Mouse (Mus musculus) CH12.LX (cell line): ENCODE data around the gene Eif4e1b. TPM values are rescaled to one million over a fixed set of nuclear protein-coding genes. Genes with fewer than 3 reads are reported as not detected.
A peak's percentile ranks its signal among the peaks of the same experiment; 100 is the strongest.

Source experiments
- DNase-seq: peaks from one replicate; pipeline ENCODE4 v3.0.0-alpha.2; 2013; ENCODE audit errors: extremely low read depth
- H3K27ac ChIP-seq: 2 replicates; pipeline ENCODE4 v1.5.1; 2012; ENCODE audit warnings: low read depth, mild to moderate bottlenecking, control low read depth, moderate library complexity; ENCODE audit not compliant: insufficient read depth
- H3K27me3 ChIP-seq: replicated peaks from 2 replicates; pipeline ENCODE3; 2012; ENCODE audit warnings: inconsistent platforms
- H3K36me3 ChIP-seq, 2 experiments: replicated peaks in 1 of 2; 2 replicates each; pipeline versions ENCODE3 to v1.6.1; 2012; ENCODE audit warnings: inconsistent platforms in 1 of 2, low read length in 1 of 2, mild to moderate bottlenecking in 1 of 2, mixed read lengths in 1 of 2, moderate library complexity in 1 of 2; ENCODE audit not compliant: control insufficient read depth in 1 of 2, insufficient read depth in 1 of 2
- H3K4me1 ChIP-seq, 2 experiments: 2 replicates each; pipeline ENCODE4 v1.6.1; 2012; ENCODE audit warnings: inconsistent platforms in 1 of 2, moderate library complexity in 1 of 2; ENCODE audit not compliant: insufficient read depth in 2 of 2, control insufficient read depth in 1 of 2
- H3K4me2 ChIP-seq: 2 replicates; pipeline ENCODE4 v1.6.1; 2012; ENCODE audit warnings: low read depth, mild to moderate bottlenecking, control low read depth; ENCODE audit not compliant: poor library complexity, insufficient read depth, severe bottlenecking
- H3K4me3 ChIP-seq, 3 experiments: fragments of 150-350 bp in 1 of 3; sonication (generic) in 1 of 3; replicated peaks in 1 of 3; 2 replicates each; pipeline versions ENCODE3 to v1.5.1; 2011 to 2012; ENCODE audit warnings: low read depth in 2 of 3, low read length in 2 of 3, mild to moderate bottlenecking in 2 of 3, moderate library complexity in 2 of 3, control low read depth in 1 of 3, improper control_type of control experiment in 1 of 3, inconsistent platforms in 1 of 3, mixed read lengths in 1 of 3; ENCODE audit not compliant: poor library complexity in 1 of 3
- H3K79me2 ChIP-seq: replicated peaks from 2 replicates; pipeline ENCODE4 v1.6.1; 2012; ENCODE audit warnings: mild to moderate bottlenecking, moderate library complexity; ENCODE audit not compliant: control insufficient read depth, poor library complexity, insufficient read depth, severe bottlenecking; ENCODE audit errors: extremely low read depth
- H3K9ac ChIP-seq: 2 replicates; pipeline ENCODE4 v1.6.1; 2012; ENCODE audit warnings: low read depth, mild to moderate bottlenecking, control low read depth, moderate library complexity; ENCODE audit not compliant: insufficient read depth
- H3K9me3 ChIP-seq: replicated peaks from 2 replicates; pipeline ENCODE3; 2012; ENCODE audit warnings: low read length, inconsistent platforms, mixed read lengths
- BHLHE40 ChIP-seq: IDR thresholded peaks from 2 replicates; pipeline ENCODE4 v1.6.1; 2011; ENCODE audit warnings: mild to moderate bottlenecking, low read depth, low read length, improper control_type of control experiment
- CHD1 ChIP-seq: IDR thresholded peaks from 2 replicates; pipeline ENCODE4 v1.6.1; 2012; ENCODE audit warnings: low read depth, low read length, improper control_type of control experiment, inconsistent platforms
- CTCF ChIP-seq, 2 experiments: IDR thresholded peaks in 1 of 2; conservative IDR thresholded peaks in 1 of 2; 2 replicates each; pipeline ENCODE4 v1.5.1; 2011 to 2012; ENCODE audit warnings: low read depth in 2 of 2, low read length in 2 of 2, improper control_type of control experiment in 1 of 2, inconsistent platforms in 1 of 2, mild to moderate bottlenecking in 1 of 2, moderate library complexity in 1 of 2
- E2F4 ChIP-seq: IDR thresholded peaks from 2 replicates; pipeline ENCODE4 v1.6.1; 2011; ENCODE audit warnings: low read depth, low read length, improper control_type of control experiment; ENCODE audit not compliant: insufficient replicate concordance
- EP300 ChIP-seq: IDR thresholded peaks from 2 replicates; pipeline ENCODE4 v1.6.1; 2011; ENCODE audit warnings: low read length, improper control_type of control experiment
- GABPA ChIP-seq: IDR thresholded peaks from 2 replicates; pipeline ENCODE4 v1.6.1; 2012; ENCODE audit warnings: low read depth, low read length, improper control_type of control experiment, inconsistent platforms; ENCODE audit not compliant: insufficient replicate concordance
- IRF4 ChIP-seq: IDR thresholded peaks from 2 replicates; pipeline ENCODE4 v1.6.1; 2014; ENCODE audit warnings: low read depth, mild to moderate bottlenecking, inconsistent platforms, low read length, improper control_type of control experiment
- JUN ChIP-seq: IDR thresholded peaks from 2 replicates; pipeline ENCODE4 v1.6.1; 2011; ENCODE audit warnings: low read depth, mild to moderate bottlenecking, low read length, improper control_type of control experiment, moderate library complexity; ENCODE audit not compliant: insufficient read depth
- KAT2A ChIP-seq: IDR thresholded peaks from 2 replicates; pipeline ENCODE4 v1.6.1; 2012; ENCODE audit warnings: low read length, improper control_type of control experiment, inconsistent platforms; ENCODE audit not compliant: insufficient replicate concordance
- MAFK ChIP-seq: IDR thresholded peaks from 2 replicates; pipeline ENCODE4 v1.6.1; 2011; ENCODE audit warnings: low read length, improper control_type of control experiment; ENCODE audit not compliant: insufficient replicate concordance
- MXI1 ChIP-seq: IDR thresholded peaks from 2 replicates; pipeline ENCODE4 v1.6.1; 2011; ENCODE audit warnings: mild to moderate bottlenecking, low read depth, low read length, improper control_type of control experiment
- MYC ChIP-seq: IDR thresholded peaks from 2 replicates; pipeline ENCODE4 v1.6.1; 2011; ENCODE audit warnings: low read depth, mild to moderate bottlenecking, improper control_type of control experiment, low read length
- NRF1 ChIP-seq: IDR thresholded peaks from 2 replicates; pipeline ENCODE4 v1.6.1; 2014; ENCODE audit warnings: low read depth, mild to moderate bottlenecking, inconsistent platforms, low read length, improper control_type of control experiment, moderate library complexity
- POLR2A ChIP-seq: IDR thresholded peaks from 2 replicates; pipeline ENCODE4 v1.6.1; 2011; ENCODE audit warnings: low read depth, mild to moderate bottlenecking, improper control_type of control experiment, low read length
- POLR2AphosphoS2 ChIP-seq: IDR thresholded peaks from 2 replicates; pipeline ENCODE4 v1.6.1; 2011; ENCODE audit warnings: low read depth, low read length, improper control_type of control experiment
- RAD21 ChIP-seq: IDR thresholded peaks from 2 replicates; pipeline ENCODE4 v1.6.1; 2011; ENCODE audit warnings: low read depth, mild to moderate bottlenecking, low read length, improper control_type of control experiment, moderate library complexity
- SIN3A ChIP-seq: IDR thresholded peaks from 2 replicates; pipeline ENCODE4 v1.6.1; 2012; ENCODE audit warnings: low read length, improper control_type of control experiment, inconsistent platforms
- TCF12 ChIP-seq: IDR thresholded peaks from 2 replicates; pipeline ENCODE4 v1.6.1; 2014; ENCODE audit warnings: low read depth, mild to moderate bottlenecking, inconsistent platforms, low read length, improper control_type of control experiment
- UBTF ChIP-seq: IDR thresholded peaks from 2 replicates; pipeline ENCODE4 v1.6.1; 2012; ENCODE audit warnings: low read depth, mild to moderate bottlenecking, inconsistent platforms, low read length, improper control_type of control experiment, moderate library complexity
- dilution Hi-C: fragments of 300-500 bp; cut with MboI; formaldehyde crosslinking; loops from 2 replicates; pipeline ENCODE4 v1.14.3; 2020; ENCODE audit warnings: low sequenced_read_pairs; ENCODE audit not compliant: extremely low pct_unique_long_range_greater_than_20kb, extremely low pct_ligation_motif_present
- in situ Hi-C: fragments of 300-500 bp; cut with MboI; formaldehyde crosslinking; loops from 3 replicates; pipeline ENCODE4 v1.14.3; 2019; ENCODE audit warnings: low sequenced_read_pairs, low pct_ligation_motif_present, low pct_unique_long_range_greater_than_20kb, mixed read lengths
- polyA plus RNA-seq: library from polyadenylated mRNA; unstranded; fragments of >175 nt; gene quantifications from 2 replicates; pipeline ENCODE4 v1.2.1, GENCODE M21; 2012; ENCODE audit warnings: low read depth; ENCODE audit not compliant: insufficient read length
- total RNA-seq, 2 experiments: library from RNA; depleted of rRNA; stranded (reverse); fragments of 300-350 nt in 1 of 2; fragments of >200 nt in 1 of 2; gene quantifications; 2 replicates each; pipeline ENCODE4 v1.2.3; 2012 to 2014

Eif4e1b gene
- total and polyA plus RNA-seq, 3 experiments = not detected

DNA sequence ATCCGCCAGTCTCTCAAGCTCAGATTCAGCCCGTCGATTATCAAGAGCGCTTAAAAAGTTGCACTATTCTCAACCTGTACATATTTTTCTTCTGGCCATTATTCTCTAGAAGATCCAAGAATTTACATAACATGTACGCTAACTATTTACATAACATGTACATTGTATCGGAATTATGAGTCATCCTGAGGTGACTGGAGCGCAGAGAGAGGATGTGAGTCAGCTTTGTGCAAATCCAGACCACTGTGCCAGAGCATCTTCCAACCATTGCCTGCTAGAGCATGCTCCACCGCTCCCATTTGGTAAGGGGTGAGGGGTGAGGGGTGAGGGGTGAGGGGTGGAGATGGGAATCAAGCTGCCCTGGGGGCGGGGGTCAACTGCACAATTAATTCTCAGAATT lies 29.6 kb downstream of the Eif4e1b start:
- no peak overlapping the region for H3K27ac ChIP-seq
- in situ Hi-C loops = no loop called here
- H3K9me3 ChIP-seq = peaks cover 2% of the 10 kb centered on the region
- H3K4me2 ChIP-seq = no peak overlapping the region
- TF ChIP-seq KAT2A (no peak), JUN (0 out of 2 replicates have a peak, but pooled peaks have one; percentile 12), EP300 (peak; percentile 20; the same call in 1 of the 2 replicates)
- TF ChIP-seq, all 38 proteins: peak for 2
- Histone ChIP-seq H3K36me3 (no peaks in the 10 kb centered on the region), H3K4me1 (no peaks in the 10 kb centered on the region), H3K27me3 (peaks cover 57% of the 10 kb centered on the region), H3K79me2 (no peaks in the 10 kb centered on the region), H3K9ac (no peak overlapping the region), H3K4me3 (no peak overlapping the region)
- dilution Hi-C loops = no loop called here
- DNase-seq = no peak

DNA sequence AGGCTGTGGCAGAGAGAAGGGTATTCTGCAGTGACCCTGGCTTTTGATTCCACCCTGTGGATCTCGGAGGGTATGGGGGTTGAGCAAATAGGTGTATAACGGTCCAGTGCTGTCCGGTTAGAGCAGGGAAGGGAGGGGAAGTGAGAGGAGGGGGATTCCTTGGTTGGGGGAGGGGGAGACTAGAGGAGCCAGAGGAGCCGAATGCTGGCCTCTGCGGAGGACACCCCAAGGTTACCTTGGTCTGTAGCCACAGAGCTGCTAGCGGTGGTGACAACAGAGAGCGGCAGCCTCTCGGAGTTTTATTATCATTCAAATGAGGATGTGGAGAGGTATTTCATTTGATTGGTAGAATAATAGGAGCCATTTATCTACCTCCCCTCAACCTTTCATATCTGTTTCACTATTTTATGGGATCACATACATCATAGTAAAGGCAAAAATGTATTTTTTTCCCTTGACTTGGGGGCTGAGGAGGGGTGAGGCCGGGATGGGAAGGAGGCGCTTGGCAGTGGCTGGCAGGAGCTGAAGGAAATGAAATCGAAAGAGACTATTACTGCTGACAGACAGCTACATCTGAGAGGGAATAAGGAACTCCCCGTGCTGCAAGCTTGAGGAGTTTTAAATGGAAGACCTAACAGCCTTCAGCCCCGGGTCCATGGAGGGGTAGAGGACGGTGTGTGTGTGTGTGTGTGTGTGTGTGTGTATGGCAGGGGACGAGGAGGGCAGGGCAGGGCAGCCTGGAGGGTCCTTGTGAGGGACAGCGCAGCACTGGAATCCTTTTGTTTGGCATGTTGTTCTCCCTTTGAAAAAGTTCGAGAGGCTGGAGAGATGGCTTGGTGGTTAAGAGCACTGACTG lies 34.8 kb downstream of the Eif4e1b start:
- Histone ChIP-seq H3K36me3 (no peaks in the 10 kb centered on the region), H3K79me2 (no peaks in the 10 kb centered on the region), H3K4me3 (no peak overlapping the region), H3K9me3 (no peaks in the 10 kb centered on the region), H3K4me1 (peaks cover 5 to 8% of the 10 kb centered on the region in 2 experiments), H3K27ac (no peak overlapping the region), H3K27me3 (peaks cover 58% of the 10 kb centered on the region), H3K9ac (no peak overlapping the region), H3K4me2 (peak overlapping the region; percentile 41; the same call in 1 of the 2 replicates)
- TF ChIP-seq CHD1 = no peak
- no peak for TF ChIP-seq E2F4
- no peak for TF ChIP-seq POLR2AphosphoS2
- no peak for TF ChIP-seq GABPA
- no peak for TF ChIP-seq IRF4
- no peak for TF ChIP-seq CTCF (conservative IDR thresholded peaks at IDR 0.05 in 1 of 2, IDR thresholded peaks at IDR 0.05 in 1 of 2; ENCODE audit: low read depth in 2 of 2, low read length in 2 of 2)
- no peak for TF ChIP-seq MAFK
- no peak for TF ChIP-seq UBTF
- TF ChIP-seq JUN = no peak
- no peak for TF ChIP-seq MYC
- TF ChIP-seq SIN3A = no peak
- TF ChIP-seq TCF12 = no peak
- no peak for TF ChIP-seq MXI1
- no peak for TF ChIP-seq BHLHE40
- TF ChIP-seq POLR2A = no peak
- TF ChIP-seq NRF1 = no peak
- no peak for TF ChIP-seq RAD21
- in situ Hi-C loops = no loop called here
- no peak for DNase-seq
- dilution Hi-C loops = no loop called here
